Mouse (Mus musculus) layer of hippocampus, adult 2 months (tissue): ENCODE results near the gene C2cd6. TPM values are rescaled to one million over a fixed set of nuclear protein-coding genes. Genes with fewer than 3 reads are reported as not detected.

Experiments used
- DNase-seq, 2 experiments: peaks; one replicate each; pipeline ENCODE4 v3.0.0; 2022; ENCODE audit warnings: low spot score in 2 of 2
- H3K27ac ChIP-seq: fragments of 200-600 bp; 2 replicates; pipeline ENCODE4 v1.8.1; 2022
- H3K4me3 ChIP-seq: fragments of 200-600 bp; 2 replicates; pipeline ENCODE4 v1.8.1; 2022; ENCODE audit warnings: mild to moderate bottlenecking
- CTCF ChIP-seq: fragments of 200-600 bp; conservative IDR thresholded peaks from 2 replicates; pipeline ENCODE4 v1.8.1; 2022; ENCODE audit warnings: antibody characterized with exemption, mild to moderate bottlenecking, moderate library complexity
- total RNA-seq, 2 experiments: library from RNA; stranded (reverse); gene quantifications; 2 replicates each; pipeline ENCODE4 v1.2.3; 2021

The C2cd6 gene
- total RNA-seq, 2 experiments from 2014 or later: not detected

DNA sequence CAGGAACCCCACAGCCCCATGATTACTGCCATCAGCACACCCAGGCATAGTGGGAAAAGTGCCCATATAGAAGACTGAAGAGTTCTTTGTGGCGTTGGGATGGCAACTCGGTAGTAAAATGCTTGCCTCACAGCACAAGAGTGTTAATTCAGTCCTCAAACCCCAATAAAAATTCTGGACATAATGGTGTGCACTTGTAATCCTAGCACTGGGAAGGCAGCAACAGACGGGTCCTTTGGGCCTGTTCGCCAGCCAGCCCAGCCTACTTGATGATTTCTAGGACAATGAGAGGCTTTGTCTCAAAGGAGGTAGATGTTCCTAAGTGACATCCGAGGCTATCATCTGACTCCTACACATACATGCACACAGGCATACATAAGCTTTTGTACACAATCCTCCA is 57.0 kb downstream of the C2cd6 start:
- no peak for DNase-seq
- H3K27ac ChIP-seq: no peak overlapping the region
- TF ChIP-seq CTCF: no peak

DNA sequence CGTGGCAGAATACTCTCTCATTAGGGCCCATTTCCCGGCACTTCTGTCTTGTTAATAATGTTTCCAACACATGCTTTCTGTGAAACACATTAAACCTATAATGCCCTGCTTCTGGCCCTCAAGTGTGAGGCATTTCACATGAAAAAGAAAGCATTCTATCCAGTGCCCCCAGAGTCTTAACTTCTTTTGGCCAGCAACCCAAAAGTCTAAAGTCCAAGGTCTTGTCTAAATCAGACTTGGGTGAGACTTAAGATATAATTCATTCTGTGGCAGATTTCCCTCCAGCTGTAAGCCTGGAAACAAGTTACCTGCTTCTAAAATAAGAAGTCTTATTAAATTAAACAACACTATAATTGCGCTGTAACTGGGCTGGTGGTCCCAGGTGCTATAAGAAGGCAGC is 73.1 kb downstream of the C2cd6 start:
- TF ChIP-seq CTCF: no peak
- DNase-seq: no peak
- Histone ChIP-seq H3K27ac (no peak overlapping the region), H3K4me3 (no peak overlapping the region)

More for the DNA sequence above, 57.0 kb downstream of the C2cd6 start:
- no peak overlapping the region for H3K4me3 ChIP-seq

DNA sequence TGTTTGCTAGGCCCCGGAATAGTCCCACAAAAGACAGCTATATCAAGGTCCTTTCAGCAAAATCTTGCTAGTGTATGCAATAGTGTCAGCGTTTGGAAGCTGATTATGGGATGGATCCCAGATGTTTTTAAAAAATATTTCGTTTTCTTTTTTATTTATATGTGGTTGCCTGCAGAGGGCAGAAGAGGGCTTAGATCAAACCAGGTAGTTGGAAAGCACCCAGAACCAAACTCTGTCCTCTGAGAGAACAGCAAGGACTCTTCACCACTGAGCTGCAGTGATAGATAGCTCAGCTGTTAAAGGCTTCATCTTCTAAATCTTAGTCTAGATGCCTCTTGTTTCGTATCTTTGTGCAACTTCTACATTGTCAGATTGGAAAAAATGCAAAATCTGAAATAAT is 85.5 kb downstream of the C2cd6 start:
- DNase-seq: no peak
- no peak overlapping the region for H3K27ac ChIP-seq
- TF ChIP-seq CTCF: peak; percentile 62
- H3K4me3 ChIP-seq: no peak overlapping the region

Other genes with a start within 250 kb of the C2cd6 start
- gene Trak2, start 121.5 kb downstream of the C2cd6 start, total RNA-seq: 100 to 1,000 TPM; 118 to 133 TPM
- gene Stradb, start 121.4 kb downstream of the C2cd6 start, total RNA-seq: 10 to 100 TPM; 37.2 to 44.4 TPM
- 10 to 100 TPM; 29.8 to 31.6 TPM for gene Tmem237, start 25.5 kb upstream of the C2cd6 start, total RNA-seq
- gene Mpp4, start 68.5 kb upstream of the C2cd6 start, total RNA-seq: 1 to 10 TPM; 1.8 to 2.7 TPM
- 10 to 100 TPM; 50.0 to 51.8 TPM for gene Als2, start 142.3 kb upstream of the C2cd6 start, total RNA-seq
- gene Cdk15, start 162.0 kb upstream of the C2cd6 start, total RNA-seq: not detected